Mouse (Mus musculus): Measurements from ENCODE around the gene Mybbp1a. TPM values are rescaled to one million over a fixed set of nuclear protein-coding genes. Genes with fewer than 3 reads are reported as not detected.

The Mybbp1a gene
- polyA plus RNA-seq, 1 experiment from 2014 or later = 144 TPM

DNA sequence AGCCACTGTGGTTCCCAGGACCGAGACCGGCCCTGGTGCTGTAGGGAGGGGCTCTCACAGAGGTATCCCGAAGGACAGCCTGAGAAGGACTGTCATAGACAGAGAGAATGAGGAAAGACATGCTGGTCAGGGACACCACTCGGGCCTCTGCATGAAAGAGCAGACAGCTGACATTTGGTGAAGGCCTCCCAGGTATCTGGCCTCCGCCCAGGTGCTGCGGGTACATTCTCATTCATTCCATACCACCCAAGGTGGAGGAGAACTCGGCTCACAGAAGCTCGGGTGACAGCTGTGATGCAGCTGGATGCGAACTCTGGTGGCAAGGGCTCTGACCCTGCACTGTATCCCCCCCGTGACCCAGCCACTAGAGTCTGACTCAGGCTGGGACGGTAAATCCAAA is 44.8 kb downstream of the Mybbp1a start:
- 68% methylated on average over 11 of the region's 11 CpGs for WGBS
- no peak overlapping the region for H3K4me2 ChIP-seq
- no peak; the same call in 1 of the 2 replicates for ATAC-seq (ENCODE audit: insufficient read depth, low FRiP score, low read depth)

GRCm38 (mm10) chr11:72487171-72487570 is 46.0 kb downstream of the Mybbp1a start:
- H3K9me3 ChIP-seq = no peaks in the 10 kb centered on the region
- peaks cover 11% of the 10 kb centered on the region for H3K4me1 ChIP-seq
- H3K27ac ChIP-seq = no peak overlapping the region
- peaks cover 20% of the 10 kb centered on the region for H3K27me3 ChIP-seq (replicated peaks)
- no peaks in the 10 kb centered on the region for H3K36me3 ChIP-seq
- 53% methylated on average over 5 of the region's 5 CpGs for WGBS
- peak overlapping the region; percentile 99; the same call in 1 of the 2 replicates for H3K4me2 ChIP-seq
- H3K9ac ChIP-seq = no peak overlapping the region
- H3K4me3 ChIP-seq (replicated peaks) = no peak overlapping the region
- no peak for ATAC-seq (ENCODE audit: insufficient read depth, low FRiP score, low read depth)

More for the DNA sequence above, 44.8 kb downstream of the Mybbp1a start:
- Histone ChIP-seq H3K36me3 (no peaks in the 10 kb centered on the region), H3K9me3 (no peaks in the 10 kb centered on the region), H3K4me1 (peaks cover 11% of the 10 kb centered on the region), H3K4me3 (replicated peaks) (no peak overlapping the region), H3K27ac (no peak overlapping the region), H3K27me3 (replicated peaks) (peaks cover 20% of the 10 kb centered on the region), H3K9ac (no peak overlapping the region)

GRCm38 (mm10) chr11:72487739-72488138 is 46.6 kb downstream of the Mybbp1a start:
- Histone ChIP-seq H3K36me3 (no peaks in the 10 kb centered on the region), H3K4me3 (replicated peaks) (peak overlapping the region; percentile 60; the same call in 1 of the 2 replicates), H3K27me3 (replicated peaks) (peaks cover 20% of the 10 kb centered on the region), H3K4me1 (peaks cover 11% of the 10 kb centered on the region), H3K4me2 (peak overlapping the region; percentile 99), H3K9ac (no peak overlapping the region), H3K9me3 (no peaks in the 10 kb centered on the region), H3K27ac (no peak overlapping the region)
- no peak for ATAC-seq (ENCODE audit: insufficient read depth, low FRiP score, low read depth)
- 81% methylated on average over 2 of the region's 2 CpGs for WGBS

- Histone ChIP-seq H3K36me3 (no peaks in the 10 kb centered on the region), H3K27me3 (replicated peaks) (peaks cover 20% of the 10 kb centered on the region), H3K4me3 (replicated peaks) (peak overlapping the region; percentile 60), H3K4me2 (peak overlapping the region; percentile 99), H3K9me3 (no peaks in the 10 kb centered on the region), H3K27ac (no peak overlapping the region), H3K9ac (peak overlapping the region; percentile 16; the same call in 1 of the 2 replicates), H3K4me1 (peaks cover 11% of the 10 kb centered on the region)
- 0 out of 2 replicates have a peak, but pooled peaks have one; percentile 12 for ATAC-seq (ENCODE audit: insufficient read depth, low FRiP score, low read depth)
- 1% methylated on average over 38 of the region's 38 CpGs for WGBS
Measured at GRCm38 (mm10) chr11:72488753-72489271, 47.7 kb downstream of the Mybbp1a start.

DNA sequence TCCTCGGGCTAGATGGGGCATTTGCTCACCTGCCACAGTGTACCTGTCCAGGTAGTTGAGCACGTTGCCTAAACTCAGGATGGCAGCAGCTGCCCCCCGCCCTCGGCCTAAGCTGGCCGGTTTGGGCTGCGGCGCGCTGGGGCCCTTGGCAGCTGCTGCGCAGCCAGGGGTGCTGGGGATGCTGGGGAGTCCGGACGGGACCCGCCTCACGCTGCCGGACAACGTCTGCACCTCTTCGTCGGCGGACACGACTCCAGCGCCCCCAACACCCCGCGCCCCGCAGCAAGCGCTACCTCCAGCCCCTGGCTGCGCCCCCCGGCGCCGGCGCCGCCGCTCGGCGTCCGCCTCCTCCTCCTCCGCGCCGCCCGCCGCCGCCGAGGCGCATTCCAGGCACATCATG is 48.2 kb downstream of the Mybbp1a start:
- no peaks in the 10 kb centered on the region for H3K36me3 ChIP-seq
- no peaks in the 10 kb centered on the region for H3K9me3 ChIP-seq
- H3K4me2 ChIP-seq = peak overlapping the region; percentile 99
- H3K4me1 ChIP-seq = peaks cover 11% of the 10 kb centered on the region
- under 1% methylated on average over 25 of the region's 42 CpGs for WGBS
- ATAC-seq (ENCODE audit: insufficient read depth, low FRiP score, low read depth) = peak; percentile 13; the same call in 1 of the 2 replicates
- H3K27me3 ChIP-seq (replicated peaks) = peaks cover 20% of the 10 kb centered on the region
- peak overlapping the region; percentile 32; the same call in 1 of the 2 replicates for H3K9ac ChIP-seq
- peak overlapping the region; percentile 60 for H3K4me3 ChIP-seq (replicated peaks)
- no peak overlapping the region for H3K27ac ChIP-seq

DNA sequence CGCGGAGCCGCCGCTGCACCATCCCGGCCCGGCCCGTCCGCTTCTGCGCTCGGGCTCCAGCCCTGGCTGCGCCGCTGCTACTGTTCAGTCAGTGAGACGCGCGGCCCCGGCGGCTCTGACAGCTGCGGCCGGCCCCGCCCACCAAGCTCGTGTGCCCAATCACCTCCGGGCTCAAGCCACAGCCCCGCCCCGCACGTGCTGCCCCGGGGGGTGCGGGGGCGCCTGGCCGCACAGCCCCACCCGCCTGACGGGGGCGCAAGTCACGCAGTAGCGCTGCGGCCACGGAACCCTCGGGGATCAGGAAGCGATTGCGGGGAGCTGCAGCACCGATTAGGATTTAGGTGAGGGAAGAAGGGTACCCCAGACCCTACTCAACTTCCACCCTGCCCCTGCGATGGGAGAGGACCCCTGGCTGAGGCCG is 48.7 kb downstream of the Mybbp1a start, which contains the start of gene Spns2:
TSS of gene Spns2 (minus strand) at position 24 of the 421 bp plus-strand sequence.
- Histone ChIP-seq H3K9me3 (no peaks in the 10 kb centered on the region), H3K4me1 (peaks cover 11% of the 10 kb centered on the region), H3K27ac (no peak within 1 kb of the TSS), H3K9ac (peak within 1 kb of the TSS; percentile 32; the same call in 1 of the 2 replicates), H3K4me2 (peak within 1 kb of the TSS; percentile 99), H3K4me3 (replicated peaks) (peak within 1 kb of the TSS; percentile 60), H3K27me3 (replicated peaks) (peaks cover 20% of the 10 kb centered on the region), H3K36me3 (no peaks in the 10 kb centered on the region)
- ATAC-seq (ENCODE audit: insufficient read depth, low FRiP score, low read depth) = peak; percentile 90
- under 1% methylated on average over 41 of the region's 42 CpGs for WGBS

- Histone ChIP-seq H3K9me3 (no peaks in the 10 kb centered on the region), H3K27me3 (replicated peaks) (peaks cover 20% of the 10 kb centered on the region), H3K36me3 (no peaks in the 10 kb centered on the region), H3K9ac (no peak overlapping the region), H3K27ac (no peak overlapping the region), H3K4me1 (peaks cover 11% of the 10 kb centered on the region), H3K4me3 (replicated peaks) (no peak overlapping the region), H3K4me2 (no peak overlapping the region)
- WGBS = 65% methylated on average over 15 of the region's 15 CpGs
- ATAC-seq (ENCODE audit: insufficient read depth, low FRiP score, low read depth) = no peak
Measured at GRCm38 (mm10) chr11:72491130-72491960, 50.2 kb downstream of the Mybbp1a start.

- no peaks in the 10 kb centered on the region for H3K36me3 ChIP-seq
- 51% methylated on average over 8 of the region's 8 CpGs for WGBS
- H3K9ac ChIP-seq = no peak overlapping the region
- no peak overlapping the region for H3K4me2 ChIP-seq
- no peak for ATAC-seq (ENCODE audit: insufficient read depth, low FRiP score, low read depth)
- H3K27me3 ChIP-seq (replicated peaks) = peaks cover under 1% of the 10 kb centered on the region; the same call in 1 of the 2 replicates
- H3K4me1 ChIP-seq = peaks cover 2% of the 10 kb centered on the region
- H3K27ac ChIP-seq = no peak overlapping the region
- no peaks in the 10 kb centered on the region for H3K9me3 ChIP-seq
- no peak overlapping the region for H3K4me3 ChIP-seq (replicated peaks)
Measured at GRCm38 (mm10) chr11:72494046-72494988, 53.2 kb downstream of the Mybbp1a start.

- ATAC-seq (ENCODE audit: insufficient read depth, low FRiP score, low read depth) = no peak
- H3K9me3 ChIP-seq = no peaks in the 10 kb centered on the region
Measured at GRCm38 (mm10) chr11:72496066-72496465, 54.9 kb downstream of the Mybbp1a start.

GRCm38 (mm10) chr11:72496775-72497174 is 55.6 kb downstream of the Mybbp1a start:
- Histone ChIP-seq H3K27ac (no peak overlapping the region), H3K27me3 (replicated peaks) (no peaks in the 10 kb centered on the region), H3K4me1 (0 out of 2 replicates have a peak, but pooled peaks cover 2% of the 10 kb centered on the region), H3K9ac (no peak overlapping the region), H3K36me3 (no peaks in the 10 kb centered on the region), H3K4me2 (no peak overlapping the region), H3K4me3 (replicated peaks) (no peak overlapping the region), H3K9me3 (no peaks in the 10 kb centered on the region)
- ATAC-seq (ENCODE audit: insufficient read depth, low FRiP score, low read depth) = no peak
- WGBS = 39% methylated on average over 1 of the region's 1 CpGs

More at GRCm38 (mm10) chr11:72496066-72496465, 54.9 kb downstream of the Mybbp1a start:
- Histone ChIP-seq H3K27ac (no peak overlapping the region), H3K4me2 (no peak overlapping the region), H3K4me1 (no peaks in the 10 kb centered on the region), H3K9ac (no peak overlapping the region), H3K4me3 (replicated peaks) (no peak overlapping the region), H3K36me3 (no peaks in the 10 kb centered on the region), H3K27me3 (replicated peaks) (no peaks in the 10 kb centered on the region)
- 53% methylated on average over 3 of the region's 3 CpGs for WGBS

- no peaks in the 10 kb centered on the region for H3K36me3 ChIP-seq
- 0 out of 2 replicates have a peak, but pooled peaks cover 3% of the 10 kb centered on the region for H3K4me1 ChIP-seq
- ATAC-seq (ENCODE audit: insufficient read depth, low FRiP score, low read depth) = no peak
- H3K4me2 ChIP-seq = no peak overlapping the region
- no peak overlapping the region for H3K4me3 ChIP-seq (replicated peaks)
- H3K9me3 ChIP-seq = no peaks in the 10 kb centered on the region
- H3K9ac ChIP-seq = no peak overlapping the region
- 26% methylated on average over 4 of the region's 4 CpGs for WGBS
- no peak overlapping the region for H3K27ac ChIP-seq
- no peaks in the 10 kb centered on the region for H3K27me3 ChIP-seq (replicated peaks)
Measured at GRCm38 (mm10) chr11:72497367-72497766, 56.2 kb downstream of the Mybbp1a start.

Measured in stomach, embryonic 15.5 days (tissue).